Mouse (Mus musculus): ENCODE measurements at regions not wholly inside any gene's neighbourhood (a gene's known extent, or its start where the extent isn't known, plus 50 kb on each side); places are given as distances from the start of the nearest gene placed in this dataset.

GRCm38 (mm10) chr10:118760441-118760840 lies 109.6 kb downstream of the Dyrk2 start:
- H3K27me3 ChIP-seq (replicated peaks): no peaks in the 10 kb centered on the region
- no peak overlapping the region for H3K27ac ChIP-seq
- H3K4me1 ChIP-seq: peaks cover 7% of the 10 kb centered on the region
- no peak overlapping the region for H3K4me2 ChIP-seq
- no peaks in the 10 kb centered on the region for H3K9me3 ChIP-seq
- no peak overlapping the region for H3K4me3 ChIP-seq (replicated peaks)
- H3K9ac ChIP-seq: no peak overlapping the region
- 69% methylated on average over 8 of the region's 8 CpGs for WGBS
- H3K36me3 ChIP-seq: no peaks in the 10 kb centered on the region
- no peak for ATAC-seq (ENCODE audit: insufficient read depth, low FRiP score, low read depth)

GRCm38 (mm10) chr10:118761101-118761868 lies 108.7 kb downstream of the Dyrk2 start:
- no peak overlapping the region; the same call in 1 of the 2 replicates for H3K27ac ChIP-seq
- no peaks in the 10 kb centered on the region for H3K27me3 ChIP-seq (replicated peaks)
- H3K36me3 ChIP-seq: no peaks in the 10 kb centered on the region
- H3K9ac ChIP-seq: no peak overlapping the region
- peaks cover 7% of the 10 kb centered on the region for H3K4me1 ChIP-seq
- H3K4me3 ChIP-seq (replicated peaks): no peak overlapping the region
- no peaks in the 10 kb centered on the region for H3K9me3 ChIP-seq
- H3K4me2 ChIP-seq: no peak overlapping the region
- ATAC-seq (ENCODE audit: insufficient read depth, low FRiP score, low read depth): 0 out of 2 replicates have a peak, but pooled peaks have one; percentile 12
- WGBS: 60% methylated on average over 10 of the region's 10 CpGs

DNA sequence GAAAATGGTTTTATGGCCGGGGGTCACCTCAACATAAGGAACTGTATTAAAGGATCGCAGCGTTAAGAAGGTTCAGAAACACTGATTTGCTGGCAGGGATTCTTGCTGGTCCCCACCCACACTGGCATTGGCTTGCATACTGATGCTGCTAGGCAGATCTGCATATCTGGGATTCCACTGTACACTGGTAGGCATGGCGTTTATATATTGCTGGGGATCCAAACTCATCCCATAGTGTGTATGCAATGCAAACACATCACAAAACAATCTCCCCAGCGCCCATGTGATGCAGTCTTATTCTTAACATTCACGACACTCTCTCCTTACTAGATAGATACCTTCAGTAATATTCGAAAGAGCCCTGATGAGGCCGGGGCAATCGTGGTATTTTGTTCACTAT lies 105.0 kb downstream of the Dyrk2 start:
- ATAC-seq (ENCODE audit: insufficient read depth, low FRiP score, low read depth): no peak
- H3K27ac ChIP-seq: no peak overlapping the region

DNA sequence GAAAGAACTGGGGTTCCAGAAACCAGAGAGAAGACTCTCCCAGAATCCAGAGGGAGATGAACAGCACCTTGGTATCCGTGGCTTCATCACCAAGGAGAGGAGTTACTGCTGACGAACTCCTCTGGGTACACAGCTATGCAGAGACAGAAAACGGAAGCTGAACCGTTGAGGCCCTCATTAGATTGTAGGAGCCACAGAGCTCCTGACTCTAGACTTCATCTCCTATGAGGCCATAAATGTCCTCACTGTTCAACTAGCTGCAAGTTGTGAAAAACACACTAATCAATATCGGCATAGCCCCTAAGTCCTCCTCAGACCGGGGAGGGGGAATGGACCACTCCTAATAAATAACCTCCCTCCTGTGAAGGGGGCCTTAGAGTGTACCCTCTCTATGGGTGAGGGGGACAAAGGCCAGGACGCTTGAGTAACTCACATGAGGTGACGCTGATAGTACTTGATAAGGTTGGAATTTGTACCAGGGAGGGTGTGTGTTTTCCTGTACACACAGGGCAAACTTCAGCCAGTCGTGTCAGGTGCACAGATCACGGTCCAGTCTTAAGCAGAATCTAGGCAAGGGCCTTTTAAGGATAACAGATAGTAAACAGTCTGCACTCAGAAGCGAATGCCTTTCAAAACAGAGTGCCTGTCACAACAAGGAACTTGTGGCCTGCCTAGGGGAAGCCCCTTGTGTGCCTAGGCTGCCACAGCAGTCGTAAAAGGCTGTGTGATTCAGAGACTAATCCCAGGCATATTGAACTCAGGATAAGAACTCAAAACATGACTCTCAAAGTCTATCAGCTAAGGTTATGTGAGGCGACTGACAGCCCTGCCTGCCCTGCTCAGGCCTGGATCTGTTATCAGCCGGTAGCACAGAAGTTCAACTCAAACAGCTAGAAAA lies 104.2 kb downstream of the Dyrk2 start:
- 36% methylated on average over 14 of the region's 14 CpGs for WGBS

More for the DNA sequence above, 105.0 kb downstream of the Dyrk2 start:
- Histone ChIP-seq H3K4me2 (no peak overlapping the region), H3K36me3 (no peaks in the 10 kb centered on the region), H3K4me3 (replicated peaks) (no peak overlapping the region), H3K27me3 (replicated peaks) (no peaks in the 10 kb centered on the region), H3K9me3 (no peaks in the 10 kb centered on the region), H3K4me1 (peaks cover 7% of the 10 kb centered on the region), H3K9ac (no peak overlapping the region)
- whole genome bisulfite sequencing: 82% methylated on average over 9 of the region's 9 CpGs

GRCm38 (mm10) chr10:118766826-118767225 lies 103.2 kb downstream of the Dyrk2 start:
- no peaks in the 10 kb centered on the region for H3K36me3 ChIP-seq
- H3K4me3 ChIP-seq (replicated peaks): no peak overlapping the region
- no peak overlapping the region for H3K4me2 ChIP-seq
- no peaks in the 10 kb centered on the region for H3K27me3 ChIP-seq (replicated peaks)
- H3K4me1 ChIP-seq: no peaks in the 10 kb centered on the region
- no peak overlapping the region for H3K9ac ChIP-seq
- WGBS: 56% methylated on average over 7 of the region's 7 CpGs
- no peak overlapping the region for H3K27ac ChIP-seq
- no peaks in the 10 kb centered on the region for H3K9me3 ChIP-seq
- no peak for ATAC-seq (ENCODE audit: insufficient read depth, low FRiP score, low read depth)

More for the DNA sequence above, 104.2 kb downstream of the Dyrk2 start:
- Histone ChIP-seq H3K27ac (no peak overlapping the region), H3K36me3 (no peaks in the 10 kb centered on the region), H3K9ac (no peak overlapping the region), H3K27me3 (replicated peaks) (no peaks in the 10 kb centered on the region), H3K9me3 (no peaks in the 10 kb centered on the region), H3K4me2 (no peak overlapping the region), H3K4me3 (replicated peaks) (no peak overlapping the region), H3K4me1 (peaks cover 7% of the 10 kb centered on the region)
- ATAC-seq (ENCODE audit: insufficient read depth, low FRiP score, low read depth): peak; percentile 62

GRCm38 (mm10) chr10:118769751-118770150 lies 100.3 kb downstream of the Dyrk2 start:
- 83% methylated on average over 4 of the region's 4 CpGs for WGBS
- H3K4me1 ChIP-seq: no peaks in the 10 kb centered on the region
- H3K4me2 ChIP-seq: no peak overlapping the region

DNA sequence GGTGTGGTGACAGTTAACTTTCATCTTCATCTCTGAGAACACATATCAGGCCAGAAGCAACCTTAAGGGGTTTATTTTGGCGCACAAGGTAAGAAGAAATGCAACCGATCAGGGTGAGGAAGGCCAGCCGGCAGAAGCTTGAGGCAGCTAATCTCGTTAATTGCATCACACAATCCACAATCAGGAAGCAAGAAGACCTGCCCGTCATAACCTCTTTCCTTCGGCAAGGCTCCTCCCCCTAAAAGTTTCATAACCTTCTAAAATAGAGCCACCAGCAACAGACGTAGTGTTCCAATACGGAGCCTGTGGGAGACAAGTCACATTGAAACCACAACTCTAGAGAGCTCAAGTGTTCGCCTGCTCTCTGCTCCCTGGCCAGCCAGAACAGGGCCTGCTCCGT lies 91.4 kb downstream of the Dyrk2 start:
- Histone ChIP-seq H3K9ac (no peak overlapping the region), H3K27ac (no peak overlapping the region)
- 94% methylated on average over 10 of the region's 10 CpGs for WGBS

More at GRCm38 (mm10) chr10:118769751-118770150, 100.3 kb downstream of the Dyrk2 start:
- Histone ChIP-seq H3K9me3 (no peaks in the 10 kb centered on the region), H3K4me3 (replicated peaks) (no peak overlapping the region), H3K27me3 (replicated peaks) (no peaks in the 10 kb centered on the region), H3K27ac (no peak overlapping the region), H3K9ac (no peak overlapping the region), H3K36me3 (no peaks in the 10 kb centered on the region)
- ATAC-seq (ENCODE audit: insufficient read depth, low FRiP score, low read depth): no peak

DNA sequence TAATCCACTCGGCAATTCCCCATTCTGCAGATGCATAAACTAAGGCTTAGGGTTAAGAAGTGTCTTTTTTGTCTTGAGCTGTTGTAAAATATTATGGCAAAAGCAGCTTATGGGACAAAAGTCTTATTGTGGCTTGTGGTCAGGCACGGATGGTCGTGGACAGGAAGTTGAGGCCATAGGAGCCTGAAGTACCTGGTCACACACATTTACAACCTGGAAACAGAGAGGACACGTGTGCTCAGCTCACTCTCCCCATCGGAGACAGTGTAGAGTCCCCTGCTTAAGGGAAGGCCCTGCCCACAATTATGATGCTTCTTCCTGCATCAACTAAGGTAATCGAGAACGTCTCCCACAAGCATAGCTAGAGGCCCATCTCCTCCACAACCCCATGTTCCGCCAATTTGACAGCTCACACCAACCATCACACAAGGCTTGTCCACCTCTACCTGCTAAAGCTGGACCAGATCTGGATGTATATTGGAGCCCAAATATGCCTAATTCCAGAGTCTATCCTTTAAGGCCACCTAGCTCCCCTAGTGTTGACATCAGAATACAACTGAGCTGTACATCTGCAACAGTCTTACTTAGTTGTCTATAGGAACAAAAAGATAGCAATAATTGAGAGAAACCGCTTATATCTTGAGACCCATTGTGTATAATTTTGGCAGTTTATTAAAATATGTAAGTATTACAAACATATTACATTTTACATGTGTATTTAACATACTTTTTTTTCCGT lies 89.0 kb downstream of the Dyrk2 start:
- H3K4me3 ChIP-seq (replicated peaks): no peak overlapping the region
- no peak overlapping the region for H3K27ac ChIP-seq
- ATAC-seq (ENCODE audit: insufficient read depth, low FRiP score, low read depth): no peak
- no peak overlapping the region for H3K9ac ChIP-seq
- 85% methylated on average over 10 of the region's 10 CpGs for WGBS
- H3K36me3 ChIP-seq: no peaks in the 10 kb centered on the region
- H3K27me3 ChIP-seq (replicated peaks): no peaks in the 10 kb centered on the region
- H3K4me1 ChIP-seq: no peaks in the 10 kb centered on the region
- H3K4me2 ChIP-seq: no peak overlapping the region
- no peaks in the 10 kb centered on the region for H3K9me3 ChIP-seq

More for the DNA sequence above, 91.4 kb downstream of the Dyrk2 start:
- no peaks in the 10 kb centered on the region for H3K4me1 ChIP-seq
- H3K36me3 ChIP-seq: no peaks in the 10 kb centered on the region
- no peak overlapping the region for H3K4me3 ChIP-seq (replicated peaks)
- ATAC-seq (ENCODE audit: insufficient read depth, low FRiP score, low read depth): no peak
- H3K27me3 ChIP-seq (replicated peaks): no peaks in the 10 kb centered on the region
- H3K4me2 ChIP-seq: no peak overlapping the region
- no peaks in the 10 kb centered on the region for H3K9me3 ChIP-seq

DNA sequence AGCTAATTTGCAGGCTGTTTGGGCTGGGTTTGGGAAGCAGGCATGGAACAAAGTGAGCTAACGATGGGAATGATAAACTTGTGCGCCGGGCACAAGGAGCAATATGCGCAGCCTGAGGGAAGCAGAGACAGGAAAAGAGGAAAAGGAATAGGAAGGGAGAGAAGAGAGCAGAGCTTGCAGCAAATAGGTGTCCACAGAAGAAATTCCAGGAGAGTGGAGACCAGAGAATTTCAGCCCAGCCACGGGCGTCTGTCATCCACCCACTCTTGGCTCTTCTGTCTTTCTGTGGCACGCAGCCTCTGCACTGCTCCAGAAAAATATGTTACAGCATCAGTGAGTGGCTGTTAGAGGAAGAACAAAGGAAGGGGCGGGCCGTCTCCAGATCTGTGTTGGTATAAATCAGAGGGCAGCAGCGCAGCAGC lies 88.2 kb downstream of the Dyrk2 start:
- H3K4me3 ChIP-seq (replicated peaks): no peak overlapping the region
- no peaks in the 10 kb centered on the region for H3K27me3 ChIP-seq (replicated peaks)
- no peaks in the 10 kb centered on the region for H3K36me3 ChIP-seq
- no peak overlapping the region for H3K9ac ChIP-seq
- ATAC-seq (ENCODE audit: insufficient read depth, low FRiP score, low read depth): no peak
- 66% methylated on average over 10 of the region's 10 CpGs for WGBS
- no peaks in the 10 kb centered on the region for H3K4me1 ChIP-seq
- H3K9me3 ChIP-seq: no peaks in the 10 kb centered on the region
- no peak overlapping the region for H3K27ac ChIP-seq
- no peak overlapping the region for H3K4me2 ChIP-seq

- no peak for ATAC-seq (ENCODE audit: insufficient read depth, low FRiP score, low read depth)
- Histone ChIP-seq H3K4me2 (no peak overlapping the region), H3K27ac (no peak overlapping the region), H3K9me3 (no peaks in the 10 kb centered on the region), H3K4me3 (replicated peaks) (no peak overlapping the region), H3K9ac (no peak overlapping the region), H3K27me3 (replicated peaks) (no peaks in the 10 kb centered on the region), H3K4me1 (no peaks in the 10 kb centered on the region), H3K36me3 (no peaks in the 10 kb centered on the region)
- WGBS: 50% methylated on average over 6 of the region's 6 CpGs
Measured at GRCm38 (mm10) chr10:118782646-118783045, 87.4 kb downstream of the Dyrk2 start.

GRCm38 (mm10) chr10:118787280-118787690 lies 82.7 kb downstream of the Dyrk2 start:
- Histone ChIP-seq H3K4me1 (no peaks in the 10 kb centered on the region), H3K27ac (no peak overlapping the region), H3K9me3 (no peaks in the 10 kb centered on the region), H3K9ac (no peak overlapping the region), H3K4me3 (replicated peaks) (no peak overlapping the region), H3K4me2 (no peak overlapping the region), H3K36me3 (no peaks in the 10 kb centered on the region), H3K27me3 (replicated peaks) (no peaks in the 10 kb centered on the region)
- ATAC-seq (ENCODE audit: insufficient read depth, low FRiP score, low read depth): no peak
- WGBS: 86% methylated on average over 8 of the region's 8 CpGs
